Mouse (Mus musculus) stomach, postnatal 0 days (tissue): ENCODE measurements around the gene Mri1.

Source experiments
- CTCF ChIP-seq: IDR thresholded peaks from 2 replicates; pipeline ENCODE4 v1.5.1; 2016; ENCODE audit warnings: antibody characterized with exemption, low read depth, mild to moderate bottlenecking, moderate library complexity
- EP300 ChIP-seq: optimal IDR thresholded peaks from 2 replicates; pipeline ENCODE3; 2016; ENCODE audit warnings: antibody characterized with exemption

DNA sequence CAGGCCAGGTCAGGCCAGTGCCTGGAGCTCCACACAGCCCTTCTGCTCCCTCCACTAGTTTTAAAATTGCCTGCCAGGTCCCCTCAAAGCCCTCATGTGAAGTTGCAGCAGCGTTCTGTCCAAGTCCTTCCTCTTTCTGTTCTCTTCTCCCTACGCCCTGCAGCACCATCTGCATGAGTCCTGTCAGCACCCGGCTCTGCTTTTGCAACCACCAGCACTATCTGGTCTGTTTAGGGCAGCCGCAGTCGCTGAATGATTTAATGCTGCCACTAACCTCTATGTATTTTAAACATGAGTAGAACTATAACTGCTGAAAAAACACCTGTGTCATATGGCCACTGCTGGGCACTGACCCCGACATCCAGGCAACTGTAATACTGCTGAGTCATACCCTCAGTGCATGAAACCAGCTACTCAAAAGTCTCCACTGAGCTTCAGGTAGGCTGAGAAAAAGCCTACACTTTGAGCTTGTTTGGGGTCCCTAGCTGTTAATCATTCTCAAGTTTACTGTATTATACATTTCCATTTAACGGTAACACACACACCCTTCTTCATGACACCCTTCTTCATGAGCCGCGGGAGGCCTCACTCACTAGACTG lies 34.5 kb downstream of the Mri1 start:
- TF ChIP-seq CTCF (no peak), EP300 (no peak)
